Mouse (Mus musculus): ENCODE results near the gene Rtp3.

Gene Rtp3

GRCm38 (mm10) chr9:110937506-110938490, 52.6 kb downstream of the Rtp3 start:
- DNase-seq = no peak

DNA sequence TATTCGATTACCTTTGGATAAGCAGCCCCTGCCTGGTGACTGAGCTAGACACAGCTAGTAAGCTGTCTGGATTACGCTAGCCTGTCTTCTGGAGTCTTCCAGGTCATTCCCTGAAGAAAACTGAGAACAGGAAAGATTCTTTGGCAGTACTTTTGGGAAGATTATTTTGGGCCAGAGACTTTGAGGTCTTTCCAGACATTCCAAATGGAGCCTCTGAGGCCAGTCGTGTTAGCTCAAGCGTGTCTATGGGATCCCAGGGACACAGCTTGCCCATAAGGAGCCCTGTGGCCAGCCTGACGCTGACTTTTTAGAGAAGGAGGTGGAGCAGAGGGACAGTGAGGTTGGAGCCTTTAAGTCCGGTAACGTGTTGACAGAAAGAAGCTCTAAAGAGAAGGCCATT, 54.4 kb downstream of the Rtp3 start:
- no peak for DNase-seq

All from right cerebral cortex, postnatal 14 days (tissue).